Mouse (Mus musculus) brain, embryonic 14.5 days (tissue): ENCODE results near the gene Sash3. TPM values are rescaled to one million over a fixed set of nuclear protein-coding genes. Genes with fewer than 3 reads are reported as not detected.

Experiments used
- DNase-seq: peaks from one replicate; pipeline ENCODE4 v3.0.0-alpha.2; 2011; ENCODE audit warnings: low read depth
- CTCF ChIP-seq: fragments of 200-500 bp; IDR thresholded peaks from 2 replicates; pipeline ENCODE4 v1.5.1; 2012; ENCODE audit warnings: inconsistent platforms, mild to moderate bottlenecking, moderate library complexity, borderline replicate concordance; ENCODE audit not compliant: insufficient read depth, insufficient read length; ENCODE audit errors: extremely low read depth
- POLR2A ChIP-seq: fragments of 200-500 bp; IDR thresholded peaks from 2 replicates; pipeline ENCODE4 v1.6.1; 2012; ENCODE audit warnings: mild to moderate bottlenecking, inconsistent platforms, borderline replicate concordance; ENCODE audit not compliant: poor library complexity, insufficient read depth, insufficient read length, severe bottlenecking; ENCODE audit errors: extremely low read depth
- polyA plus RNA-seq: library from polyadenylated mRNA; depleted of rRNA; stranded (reverse); fragments of >200 nt; gene quantifications from 2 replicates; pipeline ENCODE4 v1.2.3, GENCODE M21; 2012; rRNA removed

Sash3 gene
- polyA plus RNA-seq, result 0.83 and 1.0 TPM in 2 replicates

DNA sequence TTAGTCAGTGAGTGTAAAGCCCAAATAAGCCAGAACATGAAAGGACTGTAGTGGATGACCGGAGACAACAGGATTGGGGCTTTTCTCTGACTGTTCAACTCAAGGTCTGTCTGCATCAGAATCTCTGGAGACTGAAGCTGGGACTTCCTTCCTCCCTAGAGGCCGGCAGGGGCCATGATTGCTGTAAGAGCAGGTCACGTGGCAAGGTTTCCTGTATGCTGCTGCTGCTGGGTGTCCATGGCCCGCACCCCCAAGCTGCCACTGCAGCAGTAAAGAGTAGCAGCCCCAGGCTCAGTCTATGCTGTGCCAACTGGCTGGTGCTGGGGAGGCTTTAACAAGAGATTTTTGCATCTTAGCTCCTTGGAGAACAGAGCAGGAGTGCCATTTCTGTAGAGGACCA lies at the start of gene Sash3:
TSS of gene Sash3 (plus strand) at position 175 of the 400 bp plus-strand sequence.
- DNase-seq, result no peak
- TF ChIP-seq POLR2A, result no peak
- no peak for TF ChIP-seq CTCF

DNA sequence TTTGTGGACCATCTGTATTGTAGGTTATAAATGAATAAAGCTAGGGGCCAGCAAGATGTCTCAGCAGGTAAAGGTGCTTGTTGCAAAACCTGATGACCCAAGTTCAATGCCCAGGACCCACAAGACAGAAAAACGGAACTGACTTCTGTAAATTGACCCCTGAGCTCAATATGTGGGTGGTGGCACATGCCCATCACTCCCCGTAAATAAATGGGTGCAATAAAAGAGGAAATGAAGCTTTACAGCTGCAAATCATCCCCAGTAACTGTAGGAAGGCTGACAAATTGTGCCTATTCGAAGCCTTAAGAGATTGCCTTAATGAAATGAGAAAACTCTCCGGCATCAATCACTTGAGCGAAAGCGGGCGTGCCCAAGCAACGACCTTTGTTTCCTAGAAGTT lies 49.7 kb upstream of the Sash3 start:
- DNase-seq, result no peak
- TF ChIP-seq CTCF, result no peak

DNA sequence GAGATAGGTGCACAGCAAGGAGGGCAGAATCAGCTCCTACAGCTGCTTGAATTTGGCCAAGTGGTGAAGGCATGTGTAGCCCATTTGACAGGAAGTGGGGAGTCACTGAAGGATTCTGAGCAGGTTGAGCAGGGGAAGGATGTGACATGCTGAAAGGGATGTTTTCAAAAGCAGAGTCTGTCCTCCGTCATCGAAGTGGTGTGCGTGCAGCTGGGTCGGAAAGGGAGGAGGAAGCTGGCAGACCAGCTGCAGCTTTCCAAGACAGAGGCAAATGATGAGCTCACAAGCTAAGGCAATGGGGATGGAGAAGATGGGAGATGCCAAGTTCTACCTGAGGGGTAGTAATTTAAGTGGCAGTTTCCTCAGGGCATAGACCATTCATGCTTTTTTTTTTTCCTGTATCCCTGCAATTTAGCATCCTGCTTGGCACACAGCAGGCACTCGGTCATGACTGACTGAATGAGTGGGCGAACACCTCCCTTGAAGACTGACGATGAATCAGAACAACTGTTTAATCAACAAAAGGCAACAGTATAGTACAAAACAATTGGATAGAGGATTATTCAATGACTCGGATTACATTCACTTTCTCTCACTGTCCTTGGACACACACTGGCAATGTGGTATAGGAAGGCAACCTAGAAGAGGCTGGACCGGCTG lies 47.6 kb upstream of the Sash3 start:
- TF ChIP-seq POLR2A (no peak), CTCF (no peak)
- no peak for DNase-seq

DNA sequence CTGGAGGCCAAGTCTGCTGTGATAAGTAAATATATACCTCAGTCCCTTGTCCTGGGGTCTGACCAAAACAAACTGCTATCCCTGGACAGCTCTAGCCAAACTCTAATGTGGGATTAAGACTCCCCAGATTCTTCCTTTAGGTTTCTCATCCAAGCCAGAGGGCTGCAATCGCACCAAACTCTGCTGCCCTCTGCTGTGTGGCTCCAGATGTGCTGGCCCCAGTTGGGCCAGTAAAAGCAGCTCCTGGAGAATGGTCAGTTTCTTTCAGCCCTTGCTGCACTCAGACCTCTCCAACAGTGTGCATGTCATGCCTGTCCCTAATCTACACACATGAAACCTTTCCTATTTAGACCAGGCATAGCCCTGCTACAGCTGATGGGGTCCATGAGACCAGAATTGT lies 46.4 kb upstream of the Sash3 start:
- DNase-seq, result no peak
- no peak for TF ChIP-seq POLR2A
- peak; percentile 42; the same call in 1 of the 2 replicates for TF ChIP-seq CTCF

- no peak for DNase-seq
- TF ChIP-seq CTCF (no peak), POLR2A (no peak)
Measured at GRCm38 (mm10) chrX:48103256-48103655, 43.0 kb upstream of the Sash3 start.

GRCm38 (mm10) chrX:48104736-48105441 lies 41.3 kb upstream of the Sash3 start:
- DNase-seq, result peak; percentile 22
- no peak for TF ChIP-seq CTCF
- TF ChIP-seq POLR2A, result no peak

DNA sequence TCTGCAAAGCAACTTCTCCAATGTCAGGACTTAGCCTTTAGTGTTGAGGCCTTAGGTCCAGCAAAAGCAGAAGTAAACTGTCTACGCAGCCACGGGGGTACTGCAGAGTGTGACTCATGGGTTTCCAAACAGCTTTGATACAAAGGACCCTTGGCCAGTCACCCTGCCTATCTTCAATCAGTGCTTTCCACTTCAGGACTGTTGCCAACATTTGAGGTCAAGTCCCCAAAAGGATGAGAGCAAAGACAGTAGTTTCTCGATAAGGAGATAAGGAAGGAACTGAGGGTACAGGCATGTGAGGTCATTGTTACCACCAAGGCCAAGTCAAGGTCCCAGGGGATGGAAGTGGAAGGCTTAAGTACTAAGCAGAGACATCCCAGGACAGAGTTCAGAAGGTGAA lies 40.0 kb upstream of the Sash3 start:
- no peak for DNase-seq
- TF ChIP-seq CTCF, result no peak

GRCm38 (mm10) chrX:48108394-48109315 lies 37.6 kb upstream of the Sash3 start, which contains the start of gene Xpnpep2:
Gene Xpnpep2, plus strand, starts transcription at chrX:48108725.
- TF ChIP-seq CTCF (no peak), POLR2A (no peak)
- no peak for DNase-seq

DNA sequence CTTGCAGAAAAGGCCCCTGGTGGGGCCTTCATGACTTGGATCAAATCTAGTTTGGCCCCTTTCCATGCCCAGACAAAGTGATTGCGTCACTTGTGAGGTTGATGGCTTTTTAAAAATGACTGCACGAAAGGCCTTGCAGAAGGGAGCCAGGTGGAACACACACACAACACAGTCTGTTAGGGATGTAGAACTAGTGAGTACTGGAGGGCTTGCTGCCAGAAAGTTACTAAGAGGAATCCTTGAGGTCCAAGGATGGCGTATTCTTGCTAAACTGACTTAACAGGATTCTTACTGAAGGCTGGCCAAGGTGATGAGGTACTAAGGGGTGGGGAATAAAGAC lies 37.0 kb upstream of the Sash3 start:
- DNase-seq, result no peak
- no peak for TF ChIP-seq CTCF

DNA sequence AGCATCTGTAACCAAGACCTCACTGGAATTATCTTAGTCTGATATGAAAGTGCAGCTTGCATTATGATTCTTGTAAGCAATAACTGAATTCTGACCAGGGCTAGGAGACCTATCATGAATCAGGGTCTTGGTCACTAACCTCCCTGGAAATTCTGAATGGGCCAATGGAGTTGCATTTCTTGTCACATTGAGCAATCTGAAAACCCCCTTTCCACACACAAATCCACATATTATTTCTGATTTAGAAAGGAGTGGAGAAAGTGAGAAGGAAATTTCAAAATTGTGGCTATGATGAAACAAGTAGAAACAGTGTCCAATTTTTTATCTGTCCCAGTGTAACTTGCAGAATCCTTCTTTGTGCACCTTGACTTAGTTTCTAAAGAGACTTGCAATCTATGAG lies 26.9 kb upstream of the Sash3 start:
- TF ChIP-seq POLR2A (no peak), CTCF (no peak)
- DNase-seq, result no peak

GRCm38 (mm10) chrX:48124132-48125071 lies 21.8 kb upstream of the Sash3 start:
- peak; percentile 59 for TF ChIP-seq CTCF
- TF ChIP-seq POLR2A, result no peak
- DNase-seq, result peak; percentile 56

DNA sequence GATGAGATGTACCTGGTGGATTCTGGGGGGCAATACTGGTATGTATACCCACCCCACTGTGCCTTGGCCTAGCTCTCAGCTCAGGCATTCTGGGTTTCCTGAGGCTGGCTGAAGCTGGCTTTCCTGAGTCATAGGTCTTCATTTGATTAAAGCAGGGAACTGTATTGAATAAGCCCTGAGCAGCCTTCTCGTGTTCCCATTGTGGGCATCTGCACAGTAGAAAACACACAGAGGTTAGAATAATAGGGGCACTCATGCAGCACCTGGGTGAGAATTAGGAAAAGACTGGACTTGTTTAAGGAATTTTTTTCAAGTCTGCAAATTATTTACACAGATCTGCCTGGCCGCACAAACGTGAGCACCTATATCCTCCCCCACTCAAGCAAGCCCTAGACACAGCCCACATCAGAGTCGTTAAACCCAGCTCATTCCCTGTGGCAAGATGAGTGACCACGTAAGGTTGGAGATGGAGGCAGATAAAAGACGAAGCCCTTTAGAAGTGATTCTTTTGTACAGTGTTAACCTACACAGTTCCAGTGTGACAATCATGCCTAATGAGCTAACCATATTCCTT lies 19.2 kb upstream of the Sash3 start:
- DNase-seq, result no peak
- TF ChIP-seq POLR2A (no peak), CTCF (no peak)
